Mouse (Mus musculus) forebrain, embryonic 12.5 days (tissue): ENCODE results near the gene Mpzl1. TPM values are rescaled to one million over a fixed set of nuclear protein-coding genes. Genes with fewer than 3 reads are reported as not detected.

Experiments
- ATAC-seq: fragments of 200-750 bp; cut with Nextera tagmentation; 2 replicates; pipeline ENCODE4 v1.8.0; 2017; ENCODE audit warnings: moderate TSS enrichment; ENCODE audit not compliant: low FRiP score
- H3K27ac ChIP-seq: fragments of 300-500 bp; sonication (generic); 2 replicates; pipeline ENCODE4 v1.5.1; 2016; ENCODE audit warnings: mild to moderate bottlenecking
- H3K27me3 ChIP-seq: fragments of 300-500 bp; sonication (generic); 2 replicates; pipeline ENCODE4 v1.6.1; 2016; ENCODE audit warnings: mild to moderate bottlenecking
- H3K36me3 ChIP-seq: fragments of 300-500 bp; sonication (generic); replicated peaks from 2 replicates; pipeline ENCODE4 v1.6.1; 2016; ENCODE audit warnings: mild to moderate bottlenecking
- H3K4me1 ChIP-seq: fragments of 300-500 bp; sonication (generic); 2 replicates; pipeline ENCODE4 v1.6.1; 2016
- H3K4me2 ChIP-seq: fragments of 300-500 bp; sonication (generic); 2 replicates; pipeline ENCODE4 v1.6.1; 2016; ENCODE audit warnings: mild to moderate bottlenecking, moderate library complexity
- H3K4me3 ChIP-seq: fragments of 300-500 bp; sonication (generic); replicated peaks from 2 replicates; pipeline ENCODE4 v1.5.1; 2016; ENCODE audit warnings: mild to moderate bottlenecking
- H3K9ac ChIP-seq: fragments of 300-500 bp; sonication (generic); 2 replicates; pipeline ENCODE4 v1.6.1; 2016; ENCODE audit warnings: mild to moderate bottlenecking
- H3K9me3 ChIP-seq: fragments of 300-500 bp; sonication (generic); 2 replicates; pipeline ENCODE4 v1.6.1; 2016
- WGBS: fragments of 180-500 bp; shearing (Covaris S2); methylation state at CpG from one replicate; pipeline ENCODE4 v1.1.7; 2016; 5-methylcytosine and 5-hydroxymethylcytosine counted together
- polyA plus RNA-seq: library from polyadenylated mRNA; unstranded; fragments of >200 nt; fragmentation: Nextera tagmentation; extraction: Ambion mirVana; gene quantifications from 2 replicates; pipeline ENCODE4 v1.2.1, GENCODE M21; 2016

The Mpzl1 gene
- polyA plus RNA-seq, 1 experiment from 2014 or later: 125 TPM

- no peaks in the 10 kb centered on the region for H3K9me3 ChIP-seq
- H3K27me3 ChIP-seq: no peaks in the 10 kb centered on the region
- ATAC-seq: no peak
- no peak overlapping the region for H3K9ac ChIP-seq
- H3K27ac ChIP-seq: no peak overlapping the region
- no peak overlapping the region for H3K4me2 ChIP-seq
- H3K4me3 ChIP-seq: no peak overlapping the region
- 84% methylated on average over 2 of the region's 2 CpGs for WGBS
- no peaks in the 10 kb centered on the region for H3K36me3 ChIP-seq
- H3K4me1 ChIP-seq: no peaks in the 10 kb centered on the region
Measured at GRCm38 (mm10) chr1:165652507-165652906, 18.2 kb upstream of the Mpzl1 start.

DNA sequence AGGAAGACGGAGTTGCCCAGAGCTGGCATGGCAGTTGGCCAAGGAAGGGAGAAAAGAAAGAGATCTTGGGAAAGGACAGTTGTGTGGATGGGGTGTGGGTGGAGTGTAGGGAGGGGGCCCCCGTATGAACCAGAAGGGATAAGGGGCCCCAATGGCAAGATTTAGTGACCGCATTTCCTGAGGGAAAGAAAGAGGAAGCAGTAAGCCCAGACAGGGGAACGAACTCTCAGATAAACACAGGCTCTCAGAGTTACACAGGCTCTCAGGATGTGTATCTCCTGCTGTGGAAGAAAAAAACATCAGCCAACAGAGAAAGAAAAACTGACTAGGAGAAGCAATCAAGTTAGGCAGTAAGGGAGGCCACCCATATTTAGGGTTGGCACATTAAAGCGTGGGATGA is 16.8 kb upstream of the Mpzl1 start:
- H3K9me3 ChIP-seq: no peaks in the 10 kb centered on the region
- no peak overlapping the region for H3K27ac ChIP-seq
- H3K4me2 ChIP-seq: no peak overlapping the region
- H3K4me3 ChIP-seq: no peak overlapping the region
- H3K9ac ChIP-seq: no peak overlapping the region
- H3K4me1 ChIP-seq: no peaks in the 10 kb centered on the region
- H3K27me3 ChIP-seq: no peaks in the 10 kb centered on the region
- ATAC-seq: no peak
- WGBS: 80% methylated on average over 5 of the region's 5 CpGs
- no peaks in the 10 kb centered on the region for H3K36me3 ChIP-seq

DNA sequence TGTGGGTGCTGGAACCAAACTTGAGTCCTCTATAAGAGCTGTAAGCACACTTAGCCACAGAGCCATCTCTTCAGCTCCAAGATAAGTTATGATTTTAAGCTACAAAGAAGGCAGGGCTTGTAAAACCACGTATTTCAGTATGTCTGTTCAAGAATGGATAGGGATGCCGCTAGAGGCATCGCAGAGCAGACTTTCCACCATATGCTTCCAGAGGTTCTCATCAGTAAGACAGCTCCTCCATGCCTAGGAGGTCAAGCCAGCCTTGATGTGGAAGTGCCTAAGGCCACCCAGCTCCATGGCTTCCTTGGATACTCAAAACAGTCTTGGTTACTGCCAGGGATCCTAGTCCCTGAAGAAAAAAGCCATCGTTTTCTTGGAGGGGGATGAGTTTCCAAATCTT is 10.8 kb upstream of the Mpzl1 start:
- ATAC-seq: no peak
- H3K36me3 ChIP-seq: no peaks in the 10 kb centered on the region
- H3K4me1 ChIP-seq: no peaks in the 10 kb centered on the region
- H3K9ac ChIP-seq: no peak overlapping the region
- H3K27me3 ChIP-seq: no peaks in the 10 kb centered on the region
- no peak overlapping the region for H3K27ac ChIP-seq
- H3K4me3 ChIP-seq: no peak overlapping the region
- no peaks in the 10 kb centered on the region for H3K9me3 ChIP-seq
- WGBS: 72% methylated on average over 4 of the region's 4 CpGs
- H3K4me2 ChIP-seq: no peak overlapping the region

GRCm38 (mm10) chr1:165643735-165644134 is 9.4 kb upstream of the Mpzl1 start:
- no peak for ATAC-seq
- H3K36me3 ChIP-seq: no peaks in the 10 kb centered on the region
- WGBS: 79% methylated on average over 5 of the region's 5 CpGs
- H3K9me3 ChIP-seq: no peaks in the 10 kb centered on the region
- H3K27ac ChIP-seq: no peak overlapping the region
- H3K4me1 ChIP-seq: no peaks in the 10 kb centered on the region
- no peak overlapping the region for H3K4me3 ChIP-seq
- no peak overlapping the region for H3K9ac ChIP-seq
- H3K27me3 ChIP-seq: no peaks in the 10 kb centered on the region
- no peak overlapping the region for H3K4me2 ChIP-seq

DNA sequence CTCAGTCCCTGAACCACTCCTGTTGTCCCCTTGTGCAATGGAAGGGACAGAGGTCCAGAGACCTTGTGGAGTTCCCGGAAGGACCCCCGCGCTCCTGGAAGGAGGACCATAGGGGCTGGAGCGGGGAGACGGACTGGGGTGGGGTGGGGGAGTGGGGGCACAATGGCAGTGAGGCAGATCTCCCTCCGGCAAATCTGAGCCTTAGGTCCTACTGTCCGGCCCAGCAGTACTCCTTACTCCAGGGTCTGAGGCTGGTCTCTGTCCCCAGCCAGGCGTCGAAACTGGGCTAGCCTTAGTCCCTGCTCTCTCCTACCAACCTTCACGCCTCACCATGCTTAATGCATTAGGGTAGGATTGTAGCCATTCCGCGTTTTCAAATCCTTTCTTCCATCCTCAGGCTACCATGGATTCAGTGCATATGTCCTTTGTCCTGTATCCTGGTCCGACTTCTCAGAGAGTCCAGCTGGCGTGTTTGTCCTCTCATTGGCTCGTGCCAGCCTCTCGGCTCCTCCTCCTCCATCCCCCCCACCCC is 8.5 kb upstream of the Mpzl1 start:
- ATAC-seq: peak; percentile 81
- H3K4me3 ChIP-seq: peak overlapping the region; percentile 74
- H3K9me3 ChIP-seq: no peaks in the 10 kb centered on the region
- H3K4me2 ChIP-seq: peak overlapping the region; percentile 59
- H3K4me1 ChIP-seq: no peaks in the 10 kb centered on the region
- WGBS: under 1% methylated on average over 16 of the region's 16 CpGs
- peak overlapping the region; percentile 90 for H3K27ac ChIP-seq
- peak overlapping the region; percentile 84 for H3K9ac ChIP-seq
- H3K36me3 ChIP-seq: no peaks in the 10 kb centered on the region
- no peaks in the 10 kb centered on the region for H3K27me3 ChIP-seq

DNA sequence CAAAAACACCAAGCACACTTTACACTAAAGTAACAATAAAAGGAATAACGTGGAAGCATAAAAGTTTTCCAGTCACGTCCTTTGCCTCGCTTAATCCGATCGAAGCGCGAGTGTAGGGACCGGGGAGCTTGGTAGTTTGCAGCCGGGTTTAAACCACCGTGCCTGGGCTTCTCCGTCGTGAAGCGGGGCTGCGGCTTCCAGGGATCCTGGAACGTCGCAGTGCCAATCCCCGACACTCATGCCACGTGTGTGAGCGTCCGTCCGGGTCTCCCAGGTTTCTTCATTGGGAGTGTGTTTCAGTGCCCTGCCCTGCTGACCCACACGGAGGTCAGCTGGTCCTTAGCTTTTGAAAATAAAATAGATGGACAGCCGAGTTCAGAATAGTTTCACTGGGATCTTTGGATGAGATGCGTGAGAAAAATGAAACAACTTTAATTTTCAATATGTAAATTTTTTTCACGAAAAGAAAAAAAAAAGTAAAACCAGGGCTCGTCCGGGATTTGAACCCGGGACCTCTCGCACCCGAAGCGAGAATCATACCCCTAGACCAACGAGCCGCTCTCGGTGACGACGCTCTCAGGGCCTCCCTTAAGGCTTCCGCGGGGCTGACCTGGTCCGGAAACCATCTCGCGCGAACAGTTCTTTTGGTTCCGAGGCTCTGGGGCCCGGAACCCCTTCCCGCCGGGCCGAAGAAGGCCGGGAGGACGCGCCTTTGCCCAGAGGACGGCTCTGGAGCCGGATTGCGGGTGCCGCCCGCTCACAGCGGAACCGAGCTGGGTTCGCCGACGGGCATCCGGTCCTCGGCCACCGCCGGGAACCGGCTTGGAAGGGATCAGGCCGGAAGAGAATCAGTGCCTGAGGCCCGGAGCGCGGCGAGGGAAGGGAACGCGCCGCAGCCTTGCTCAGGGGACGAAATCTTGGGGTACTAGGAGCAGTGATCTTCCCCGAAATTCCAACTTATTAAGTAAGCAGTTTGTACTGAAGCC is 7.7 kb upstream of the Mpzl1 start:
- H3K9me3 ChIP-seq: no peaks in the 10 kb centered on the region
- peak; percentile 87 for ATAC-seq

DNA sequence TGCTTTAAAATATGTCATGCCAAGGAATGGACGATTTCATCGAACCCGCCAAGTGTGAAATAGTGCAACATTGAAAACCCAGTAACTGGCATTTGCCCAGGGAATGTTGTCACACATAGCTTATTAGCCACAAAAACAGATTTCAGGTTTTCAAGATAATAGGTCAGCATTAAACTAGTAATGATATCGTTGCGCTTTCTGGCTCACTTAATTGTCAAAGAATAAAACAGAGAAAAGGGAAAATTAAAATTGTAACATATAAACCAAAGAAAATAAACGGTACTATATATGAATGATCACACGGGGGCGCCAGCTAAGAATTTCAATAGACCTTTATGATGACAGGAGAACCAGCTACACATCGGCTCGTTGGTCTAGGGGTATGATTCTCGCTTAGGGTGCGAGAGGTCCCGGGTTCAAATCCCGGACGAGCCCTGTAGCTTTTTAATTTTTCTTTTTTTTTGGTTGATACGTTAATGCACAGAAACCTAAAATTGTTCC is 7.0 kb upstream of the Mpzl1 start:
- Histone ChIP-seq H3K4me2 (peak overlapping the region; percentile 59), H3K27ac (no peak overlapping the region), H3K9ac (0 out of 2 replicates have a peak overlapping the region, but pooled peaks have one; percentile 45), H3K36me3 (no peaks in the 10 kb centered on the region), H3K4me3 (peak overlapping the region; percentile 74), H3K9me3 (no peaks in the 10 kb centered on the region), H3K27me3 (no peaks in the 10 kb centered on the region), H3K4me1 (no peaks in the 10 kb centered on the region)
- ATAC-seq: peak; percentile 57
- WGBS: 5% methylated on average over 16 of the region's 16 CpGs

More for the DNA sequence above, 7.7 kb upstream of the Mpzl1 start:
- Histone ChIP-seq H3K9ac (peak overlapping the region; percentile 84), H3K36me3 (no peaks in the 10 kb centered on the region), H3K27ac (peak overlapping the region; percentile 90), H3K4me3 (peak overlapping the region; percentile 74), H3K27me3 (no peaks in the 10 kb centered on the region), H3K4me2 (peak overlapping the region; percentile 59), H3K4me1 (no peaks in the 10 kb centered on the region)
- under 1% methylated on average over 75 of the region's 75 CpGs for WGBS

DNA sequence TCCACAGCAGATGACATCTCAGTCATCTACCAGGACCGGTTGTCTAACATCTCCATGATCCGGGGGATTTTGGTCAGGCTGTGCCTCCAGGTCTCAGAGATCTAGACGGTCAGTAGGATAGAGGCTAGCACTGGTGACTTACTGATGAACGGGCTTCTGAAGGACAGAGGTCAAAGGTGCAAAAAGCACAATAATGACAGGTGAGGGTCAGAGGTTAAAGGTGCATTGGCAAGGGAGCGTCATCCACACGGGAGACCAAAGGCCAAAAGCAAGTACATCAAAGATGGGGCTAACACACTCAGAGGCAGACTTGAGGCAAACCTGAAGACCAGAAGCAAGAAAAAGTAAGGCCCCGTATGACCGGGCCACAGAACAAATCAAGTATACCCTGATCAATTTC is 2.0 kb upstream of the Mpzl1 start:
- Histone ChIP-seq H3K9ac (no peak overlapping the region), H3K4me1 (peaks cover 24% of the 10 kb centered on the region), H3K27me3 (no peaks in the 10 kb centered on the region), H3K4me3 (no peak overlapping the region), H3K27ac (no peak overlapping the region), H3K36me3 (no peaks in the 10 kb centered on the region), H3K9me3 (no peaks in the 10 kb centered on the region), H3K4me2 (no peak overlapping the region)
- ATAC-seq: no peak
- WGBS: 84% methylated on average over 8 of the region's 8 CpGs

GRCm38 (mm10) chr1:165635055-165635897 is 938 bp upstream of the Mpzl1 start:
- WGBS: 18% methylated on average over 17 of the region's 17 CpGs
- no peaks in the 10 kb centered on the region for H3K36me3 ChIP-seq
- ATAC-seq: no peak

DNA sequence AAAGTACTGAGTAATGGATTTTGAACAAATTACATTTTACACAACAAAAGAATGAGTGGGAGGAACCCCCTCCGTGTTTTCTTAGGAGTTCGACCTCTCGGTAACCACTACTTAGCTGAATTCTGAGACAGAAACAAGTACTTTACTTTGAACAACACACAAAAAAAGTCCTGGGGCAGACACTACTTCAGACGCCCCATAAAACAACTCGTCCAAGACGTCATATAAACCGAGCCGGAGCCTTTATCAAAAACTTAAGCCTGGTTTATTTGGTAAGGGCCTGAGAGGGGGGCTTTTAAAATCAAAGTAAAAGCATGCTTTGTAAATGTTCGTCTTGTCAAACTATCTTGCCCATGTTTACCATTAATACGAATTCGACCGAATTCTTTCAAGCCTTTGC is 993 bp downstream of the Mpzl1 start:
- ATAC-seq: no peak
- Histone ChIP-seq H3K27me3 (no peaks in the 10 kb centered on the region), H3K4me2 (peak overlapping the region; percentile 69), H3K4me1 (peaks cover 41% of the 10 kb centered on the region), H3K36me3 (0 out of 2 replicates have a peak, but pooled peaks cover 5% of the 10 kb centered on the region), H3K9me3 (no peaks in the 10 kb centered on the region), H3K9ac (peak overlapping the region; percentile 86), H3K4me3 (peak overlapping the region; percentile 85), H3K27ac (no peak overlapping the region)
- 3% methylated on average over 12 of the region's 12 CpGs for WGBS

More at GRCm38 (mm10) chr1:165635055-165635897, 938 bp upstream of the Mpzl1 start:
- H3K4me3 ChIP-seq: peak overlapping the region; percentile 85
- no peaks in the 10 kb centered on the region for H3K9me3 ChIP-seq
- H3K27ac ChIP-seq: peak overlapping the region; percentile 97
- peaks cover 28% of the 10 kb centered on the region for H3K4me1 ChIP-seq
- H3K27me3 ChIP-seq: no peaks in the 10 kb centered on the region
- H3K9ac ChIP-seq: peak overlapping the region; percentile 67
- H3K4me2 ChIP-seq: peak overlapping the region; percentile 69

GRCm38 (mm10) chr1:165631136-165631535 is 3.2 kb downstream of the Mpzl1 start:
- Histone ChIP-seq H3K9me3 (no peaks in the 10 kb centered on the region), H3K27ac (no peak overlapping the region), H3K4me3 (no peak overlapping the region), H3K36me3 (0 out of 2 replicates have a peak, but pooled peaks cover 5% of the 10 kb centered on the region), H3K9ac (no peak overlapping the region), H3K4me2 (no peak overlapping the region), H3K27me3 (no peaks in the 10 kb centered on the region), H3K4me1 (peaks cover 41% of the 10 kb centered on the region)
- 85% methylated on average over 8 of the region's 8 CpGs for WGBS
- ATAC-seq: no peak

GRCm38 (mm10) chr1:165629975-165630374 is 4.4 kb downstream of the Mpzl1 start:
- WGBS: 39% methylated on average over 8 of the region's 8 CpGs
- Histone ChIP-seq H3K4me2 (no peak overlapping the region), H3K9me3 (no peaks in the 10 kb centered on the region), H3K27ac (peak overlapping the region; percentile 32; the same call in 1 of the 2 replicates), H3K4me1 (peaks cover 33% of the 10 kb centered on the region), H3K9ac (no peak overlapping the region), H3K27me3 (no peaks in the 10 kb centered on the region), H3K36me3 (0 out of 2 replicates have a peak, but pooled peaks cover 5% of the 10 kb centered on the region), H3K4me3 (no peak overlapping the region)
- ATAC-seq: no peak
